Mouse (Mus musculus) embryonic facial prominence, embryonic 15.5 days (tissue): ENCODE data around the gene C1d. TPM values are rescaled to one million over a fixed set of nuclear protein-coding genes. Genes with fewer than 3 reads are reported as not detected.
"Not testable (repeated sequence)": the region's sequence is repeated elsewhere in the genome, so short reads cannot be mapped to it uniquely, and the experiment has no call there.

Source experiments
- ATAC-seq: fragments of 200-750 bp; cut with Nextera tagmentation; 2 replicates; pipeline ENCODE4 v1.8.0; 2017; ENCODE audit warnings: low read depth, moderate TSS enrichment; ENCODE audit not compliant: insufficient number of reproducible peaks, low FRiP score, low TSS enrichment
- H3K27ac ChIP-seq: fragments of 300-500 bp; sonication (generic); replicated peaks from 2 replicates; pipeline ENCODE4 v1.5.1; 2015; ENCODE audit warnings: mild to moderate bottlenecking, inconsistent platforms
- H3K27me3 ChIP-seq: fragments of 300-500 bp; sonication (generic); 2 replicates; pipeline ENCODE4 v1.6.1; 2015; ENCODE audit warnings: inconsistent platforms
- H3K36me3 ChIP-seq: fragments of 300-500 bp; sonication (generic); 2 replicates; pipeline ENCODE4 v1.6.1; 2015; ENCODE audit warnings: mild to moderate bottlenecking, inconsistent platforms
- H3K4me1 ChIP-seq: fragments of 300-500 bp; sonication (generic); 2 replicates; pipeline ENCODE4 v1.6.1; 2015; ENCODE audit warnings: inconsistent platforms
- H3K4me2 ChIP-seq: fragments of 300-500 bp; sonication (generic); replicated peaks from 2 replicates; pipeline ENCODE4 v1.6.1; 2015; ENCODE audit warnings: mild to moderate bottlenecking, inconsistent platforms
- H3K4me3 ChIP-seq: fragments of 300-500 bp; sonication (generic); replicated peaks from 2 replicates; pipeline ENCODE4 v1.5.1; 2015; ENCODE audit warnings: mild to moderate bottlenecking, inconsistent platforms
- H3K9ac ChIP-seq: fragments of 300-500 bp; sonication (generic); 2 replicates; pipeline ENCODE4 v1.6.1; 2015; ENCODE audit warnings: inconsistent platforms
- H3K9me3 ChIP-seq: fragments of 300-500 bp; sonication (generic); replicated peaks from 2 replicates; pipeline ENCODE4 v1.6.1; 2016; ENCODE audit warnings: inconsistent platforms
- WGBS: fragments of 180-500 bp; shearing (Covaris S2); methylation state at CpG from one replicate; pipeline ENCODE4 v1.1.7; 2015; 5-methylcytosine and 5-hydroxymethylcytosine counted together
- polyA plus RNA-seq: library from polyadenylated mRNA; unstranded; fragments of >200 nt; fragmentation: Nextera tagmentation; extraction: Ambion mirVana; gene quantifications from 2 replicates; pipeline ENCODE4 v1.2.1, GENCODE M21; 2015

Gene C1d
- polyA plus RNA-seq, result 90.1 and 92.2 TPM in 2 replicates

DNA sequence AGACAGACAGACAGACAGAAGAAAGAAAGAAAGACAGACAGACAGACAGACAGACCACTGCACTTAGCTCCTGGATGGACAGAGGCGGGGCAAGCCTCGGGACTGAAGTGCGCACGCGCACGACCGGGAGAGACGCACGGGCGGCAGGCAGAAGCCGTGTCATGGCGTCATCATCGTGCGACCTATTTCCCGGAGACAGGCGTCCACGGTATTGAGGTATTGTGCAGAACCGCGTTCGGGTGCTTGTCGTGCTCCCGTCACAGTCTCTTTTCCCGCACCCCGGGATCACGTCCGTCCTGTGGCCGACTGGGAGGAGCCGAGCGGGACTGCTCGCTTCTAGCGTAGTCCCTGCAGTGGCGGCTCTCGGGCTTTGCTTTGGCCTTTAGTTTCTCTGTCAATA, at the start of gene C1d:
Gene C1d (plus strand): TSS at position 137 of the 400 bp plus-strand sequence.
- H3K4me1 ChIP-seq, result peaks cover 10% of the 10 kb centered on the region
- no peaks in the 10 kb centered on the region for H3K9me3 ChIP-seq
- H3K27ac ChIP-seq, result peak within 1 kb of the TSS; percentile 88
- under 1% methylated on average over 33 of the region's 33 CpGs for WGBS
- no peaks in the 10 kb centered on the region for H3K36me3 ChIP-seq
- peak within 1 kb of the TSS; percentile 89 for H3K4me3 ChIP-seq
- H3K9ac ChIP-seq, result peak within 1 kb of the TSS; percentile 91
- H3K4me2 ChIP-seq, result peak within 1 kb of the TSS; percentile 58
- peak; percentile 93 for ATAC-seq
- H3K27me3 ChIP-seq, result no peaks in the 10 kb centered on the region

GRCm38 (mm10) chr11:17211258-17212140, 45.9 kb upstream of the C1d start, which contains the start of gene Pno1:
Pno1 (minus strand) TSS chr11:17211568.
- peak within 1 kb of the TSS; percentile 90 for H3K9ac ChIP-seq
- under 1% methylated on average over 65 of the region's 65 CpGs for WGBS

DNA sequence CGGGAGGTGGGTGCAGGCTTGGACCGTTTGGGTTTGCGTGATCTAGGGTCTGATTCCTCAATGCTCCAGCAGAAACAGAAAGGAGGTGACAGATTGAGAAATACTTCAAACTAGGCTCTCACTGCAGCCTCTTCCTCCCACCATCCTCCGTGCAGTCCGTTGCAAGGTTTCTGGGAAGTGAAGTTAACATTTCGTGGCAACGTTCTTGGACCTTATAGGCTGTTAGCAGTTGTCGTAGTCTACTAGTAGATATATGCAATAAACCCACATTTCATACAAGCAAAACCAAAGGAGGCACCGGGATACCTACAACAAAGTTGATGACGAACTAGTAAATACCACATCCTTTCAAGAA, 45.3 kb upstream of the C1d start:
- peak overlapping the region; percentile 90 for H3K9ac ChIP-seq
- 1% methylated on average over 10 of the region's 10 CpGs for WGBS
- H3K36me3 ChIP-seq, result peaks cover 14% of the 10 kb centered on the region; the same call in 1 of the 2 replicates
- H3K27me3 ChIP-seq, result no peaks in the 10 kb centered on the region
- H3K4me3 ChIP-seq, result peak overlapping the region; percentile 81
- H3K9me3 ChIP-seq, result no peaks in the 10 kb centered on the region
- peak overlapping the region; percentile 70 for H3K4me2 ChIP-seq
- no peak for ATAC-seq
- peaks cover 20% of the 10 kb centered on the region for H3K4me1 ChIP-seq
- H3K27ac ChIP-seq, result peak overlapping the region; percentile 91

More at GRCm38 (mm10) chr11:17211258-17212140, 45.9 kb upstream of the C1d start, which contains the start of gene Pno1:
- H3K4me3 ChIP-seq, result peak within 1 kb of the TSS; percentile 81
- H3K27ac ChIP-seq, result peak within 1 kb of the TSS; percentile 91
- peak; percentile 98 for ATAC-seq
- H3K27me3 ChIP-seq, result no peaks in the 10 kb centered on the region
- peaks cover 16% of the 10 kb centered on the region; the same call in 1 of the 2 replicates for H3K36me3 ChIP-seq
- H3K9me3 ChIP-seq, result no peaks in the 10 kb centered on the region
- H3K4me2 ChIP-seq, result peak within 1 kb of the TSS; percentile 70
- H3K4me1 ChIP-seq, result peaks cover 20% of the 10 kb centered on the region

- no peak overlapping the region for H3K27ac ChIP-seq
- H3K4me2 ChIP-seq, result peak overlapping the region; percentile 70
- H3K36me3 ChIP-seq, result peaks cover 11% of the 10 kb centered on the region; the same call in 1 of the 2 replicates
- H3K4me1 ChIP-seq, result peaks cover 20% of the 10 kb centered on the region
- no peaks in the 10 kb centered on the region for H3K27me3 ChIP-seq
- H3K9ac ChIP-seq, result no peak overlapping the region
- H3K4me3 ChIP-seq, result peak overlapping the region; percentile 81; the same call in 1 of the 2 replicates
- ATAC-seq, result no peak
- no peaks in the 10 kb centered on the region for H3K9me3 ChIP-seq
- WGBS, result 72% methylated on average over 5 of the region's 5 CpGs
Measured at GRCm38 (mm10) chr11:17212903-17213509, 44.4 kb upstream of the C1d start.

- Histone ChIP-seq H3K36me3 (no peaks in the 10 kb centered on the region), H3K9me3 (no peaks in the 10 kb centered on the region), H3K27ac (no peak overlapping the region), H3K4me3 (no peak overlapping the region), H3K4me1 (peaks cover 15% of the 10 kb centered on the region), H3K27me3 (no peaks in the 10 kb centered on the region), H3K4me2 (no peak overlapping the region), H3K9ac (no peak overlapping the region)
- no peak for ATAC-seq
- 84% methylated on average over 3 of the region's 3 CpGs for WGBS
Measured at GRCm38 (mm10) chr11:17215475-17215874, 41.9 kb upstream of the C1d start.

DNA sequence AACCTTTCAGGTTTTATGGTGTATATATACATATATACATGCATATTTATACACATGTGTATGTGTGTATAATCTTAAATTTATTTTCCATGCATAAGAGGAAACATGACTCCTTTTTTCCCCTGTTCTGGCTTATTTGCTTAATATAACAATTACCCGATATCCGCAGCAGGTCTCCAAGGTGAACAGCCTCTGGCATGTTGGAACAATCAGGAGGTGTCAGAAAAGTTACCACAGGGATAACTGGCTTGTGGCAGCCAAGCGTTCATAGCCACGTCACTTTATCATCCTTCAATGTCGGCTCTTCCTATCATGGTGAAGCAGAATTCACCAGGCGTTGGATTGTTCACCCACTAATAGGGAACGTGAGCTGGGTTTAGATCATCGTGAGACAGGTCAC, 36.3 kb upstream of the C1d start:
- Histone ChIP-seq H3K4me2 (no peak overlapping the region), H3K4me1 (no peaks in the 10 kb centered on the region), H3K36me3 (peaks cover 14% of the 10 kb centered on the region), H3K9ac (no peak overlapping the region), H3K27ac (no peak overlapping the region), H3K9me3 (no peaks in the 10 kb centered on the region), H3K27me3 (no peaks in the 10 kb centered on the region), H3K4me3 (no peak overlapping the region)
- WGBS, result 93% methylated on average over 8 of the region's 8 CpGs
- ATAC-seq, result no peak

- H3K9me3 ChIP-seq, result no peaks in the 10 kb centered on the region
- 57% methylated on average over 5 of the region's 5 CpGs for WGBS
Measured at GRCm38 (mm10) chr11:17232792-17233191, 24.6 kb upstream of the C1d start.

DNA sequence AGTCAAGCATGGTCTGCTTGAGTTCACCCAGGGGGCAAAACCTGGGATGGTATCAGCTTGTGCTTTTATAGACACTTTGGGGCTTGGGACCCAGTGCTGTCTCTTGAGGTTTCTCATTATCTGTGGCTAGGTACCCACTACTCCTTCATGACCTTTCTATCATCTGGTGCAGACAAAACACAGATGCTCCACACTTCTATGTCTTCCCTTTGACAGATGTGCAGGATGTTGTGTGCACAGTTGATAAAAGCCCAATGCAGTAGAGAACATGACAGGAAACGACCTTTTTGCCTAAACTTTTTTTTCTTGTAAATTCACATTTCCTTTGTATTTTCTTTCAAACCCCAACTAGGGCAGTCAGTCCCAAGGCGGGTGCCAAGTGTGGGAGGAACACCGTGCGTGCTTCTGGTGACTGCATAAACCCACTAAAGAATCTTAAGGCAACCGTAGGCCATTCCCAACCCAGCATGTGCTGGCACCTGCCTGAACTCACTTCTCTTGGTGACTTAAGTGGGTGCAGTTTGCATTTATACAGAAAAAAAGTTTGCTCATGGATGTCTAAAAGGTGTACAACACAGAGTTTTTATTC, 20.8 kb upstream of the C1d start:
- Histone ChIP-seq H3K4me3 (no peak overlapping the region), H3K27ac (no peak overlapping the region), H3K27me3 (no peaks in the 10 kb centered on the region), H3K4me1 (no peaks in the 10 kb centered on the region), H3K36me3 (peaks cover 22% of the 10 kb centered on the region), H3K9ac (no peak overlapping the region), H3K4me2 (no peak overlapping the region), H3K9me3 (no peaks in the 10 kb centered on the region)
- ATAC-seq, result no peak
- 80% methylated on average over 5 of the region's 5 CpGs for WGBS

More at GRCm38 (mm10) chr11:17232792-17233191, 24.6 kb upstream of the C1d start:
- Histone ChIP-seq H3K4me3 (no peak overlapping the region), H3K27ac (no peak overlapping the region), H3K36me3 (peaks cover 31% of the 10 kb centered on the region), H3K4me2 (no peak overlapping the region), H3K27me3 (no peaks in the 10 kb centered on the region), H3K9ac (no peak overlapping the region), H3K4me1 (no peaks in the 10 kb centered on the region)
- ATAC-seq, result no peak

- H3K27me3 ChIP-seq, H3K4me1 ChIP-seq, H3K9me3 ChIP-seq, ATAC-seq, H3K9ac ChIP-seq, H3K27ac ChIP-seq, H3K4me2 ChIP-seq, H3K4me3 ChIP-seq, H3K36me3 ChIP-seq: not testable (repeated sequence)
- WGBS, result 91% methylated on average over 5 of the region's 5 CpGs
Measured at GRCm38 (mm10) chr11:17238598-17238997, 18.8 kb upstream of the C1d start.

- ATAC-seq, result no peak
- Histone ChIP-seq H3K9me3 (no peaks in the 10 kb centered on the region), H3K4me2 (no peak overlapping the region), H3K9ac (no peak overlapping the region), H3K36me3 (no peaks in the 10 kb centered on the region), H3K27ac (no peak overlapping the region), H3K4me3 (no peak overlapping the region), H3K27me3 (no peaks in the 10 kb centered on the region), H3K4me1 (no peaks in the 10 kb centered on the region)
Measured at GRCm38 (mm10) chr11:17248715-17249114, 8.7 kb upstream of the C1d start.

DNA sequence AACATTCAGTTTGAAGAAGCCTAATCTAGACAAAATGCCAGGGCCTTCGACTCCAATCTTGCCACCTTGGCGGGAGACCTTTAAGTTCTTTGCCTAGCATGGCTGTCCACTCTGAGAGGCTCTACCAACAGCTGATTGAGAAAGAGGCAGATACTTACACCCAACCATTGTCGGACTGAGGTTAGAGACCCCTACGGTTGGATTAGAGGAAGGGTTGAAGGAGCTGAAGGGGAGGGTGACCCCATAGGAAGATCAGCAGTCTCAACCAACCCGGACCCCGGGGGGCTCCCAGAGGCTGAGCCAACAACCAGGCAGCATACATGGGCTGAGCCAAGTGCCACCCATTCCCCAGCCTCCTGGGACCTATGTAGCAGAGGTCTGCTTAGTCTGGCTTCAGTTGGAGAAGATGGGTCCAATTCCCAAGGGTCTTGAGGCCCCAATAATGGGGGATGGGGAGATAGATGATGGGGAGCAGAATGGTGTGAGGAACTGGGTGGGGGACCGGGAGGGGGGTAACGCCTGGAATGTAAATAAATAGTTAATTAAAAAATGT, 490 bp upstream of the C1d start:
- H3K9me3 ChIP-seq, result no peaks in the 10 kb centered on the region
- no peaks in the 10 kb centered on the region for H3K27me3 ChIP-seq
- no peaks in the 10 kb centered on the region for H3K36me3 ChIP-seq
- peak; percentile 67; the same call in 1 of the 2 replicates for ATAC-seq
- peaks cover 10% of the 10 kb centered on the region for H3K4me1 ChIP-seq
- 56% methylated on average over 8 of the region's 8 CpGs for WGBS
- peak overlapping the region; percentile 89 for H3K4me3 ChIP-seq
- peak overlapping the region; percentile 58 for H3K4me2 ChIP-seq
- H3K27ac ChIP-seq, result no peak overlapping the region
- no peak overlapping the region for H3K9ac ChIP-seq
